Mouse (Mus musculus) limb, embryonic 14.5 days (tissue): Measurements from ENCODE around the gene Zfp821. TPM values are rescaled to one million over a fixed set of nuclear protein-coding genes. Genes with fewer than 3 reads are reported as not detected.

Source experiments
- ATAC-seq: fragments of 200-750 bp; cut with Nextera tagmentation; 2 replicates; pipeline ENCODE4 v1.8.0; 2017; ENCODE audit warnings: low read depth, moderate number of reproducible peaks, moderate TSS enrichment; ENCODE audit not compliant: low FRiP score
- DNase-seq: peaks from one replicate; pipeline ENCODE4 v3.0.0-alpha.2; 2015; ENCODE audit warnings: low spot score
- H3K27ac ChIP-seq: fragments of 300-500 bp; sonication (generic); replicated peaks from 2 replicates; pipeline ENCODE4 v1.5.1; 2014; ENCODE audit warnings: low read depth, mild to moderate bottlenecking, low read length, moderate library complexity, mixed read lengths
- H3K27me3 ChIP-seq: fragments of 300-500 bp; sonication (generic); 2 replicates; pipeline ENCODE4 v1.6.1; 2014; ENCODE audit warnings: low read length, mixed read lengths; ENCODE audit not compliant: control insufficient read depth, insufficient read depth
- H3K36me3 ChIP-seq: fragments of 300-500 bp; sonication (generic); 2 replicates; pipeline ENCODE4 v1.6.1; 2014; ENCODE audit warnings: mild to moderate bottlenecking, low read length, moderate library complexity, mixed read lengths; ENCODE audit not compliant: control insufficient read depth, insufficient read depth
- H3K4me1 ChIP-seq: fragments of 300-500 bp; sonication (generic); 2 replicates; pipeline ENCODE4 v1.6.1; 2014; ENCODE audit warnings: antibody characterized with exemption, low read length, mixed read lengths; ENCODE audit not compliant: control insufficient read depth, insufficient read depth
- H3K4me2 ChIP-seq: fragments of 300-500 bp; sonication (generic); replicated peaks from 2 replicates; pipeline ENCODE4 v1.6.1; 2014; ENCODE audit warnings: low read depth, mild to moderate bottlenecking, low read length, moderate library complexity; ENCODE audit not compliant: severe bottlenecking
- H3K4me3 ChIP-seq: fragments of 300-500 bp; sonication (generic); replicated peaks from 2 replicates; pipeline ENCODE4 v1.5.1; 2014; ENCODE audit warnings: low read length
- H3K9ac ChIP-seq: fragments of 300-500 bp; sonication (generic); 2 replicates; pipeline ENCODE4 v1.6.1; 2014; ENCODE audit warnings: mild to moderate bottlenecking, low read depth, low read length, moderate library complexity; ENCODE audit not compliant: severe bottlenecking
- H3K9me3 ChIP-seq: fragments of 300-500 bp; sonication (generic); 2 replicates; pipeline ENCODE4 v1.6.1; 2016; ENCODE audit warnings: low read length; ENCODE audit not compliant: control insufficient read depth
- POLR2A ChIP-seq: fragments of 200-500 bp; IDR thresholded peaks from 2 replicates; pipeline ENCODE4 v1.8.0; 2012; ENCODE audit warnings: inconsistent platforms, mild to moderate bottlenecking, moderate library complexity, borderline replicate concordance; ENCODE audit not compliant: insufficient read depth, insufficient read length; ENCODE audit errors: extremely low read depth
- WGBS: fragments of 180-500 bp; shearing (Covaris S2); extraction: QIAGEN DNeasy Blood & Tissue Kit; methylation state at CpG from one replicate; pipeline ENCODE4 v1.1.7; 2014; 5-methylcytosine and 5-hydroxymethylcytosine counted together
- polyA plus RNA-seq, 2 experiments: library from polyadenylated mRNA; depleted of rRNA in 1 of 2; stranded (reverse) in 1 of 2; unstranded in 1 of 2; fragments of >200 nt; fragmentation: Nextera tagmentation in 1 of 2; extraction: Ambion mirVana in 1 of 2; gene quantifications; 2 replicates each; pipeline versions ENCODE4 v1.2.1 to v1.2.3; 2012 to 2014

Gene Zfp821
- 34.0 and 36.8 TPM in 2 replicates for polyA plus RNA-seq (2012; rRNA removed)
- 28.6 and 34.2 TPM in 2 replicates for polyA plus RNA-seq (2014; fragmentation: Nextera tagmentation; extraction: Ambion mirVana)

GRCm38 (mm10) chr8:109705320-109706075, at the start of gene Zfp821:
Zfp821 (plus strand) TSS chr8:109705546.
- Histone ChIP-seq H3K27me3 (no peaks in the 10 kb centered on the region), H3K9me3 (no peaks in the 10 kb centered on the region), H3K4me2 (peak within 1 kb of the TSS; percentile 60), H3K4me3 (peak within 1 kb of the TSS; percentile 98), H3K4me1 (peaks cover 11% of the 10 kb centered on the region; the same call in 1 of the 2 replicates), H3K27ac (peak within 1 kb of the TSS; percentile 97), H3K36me3 (peaks cover 27% of the 10 kb centered on the region), H3K9ac (peak within 1 kb of the TSS; percentile 99)
- ATAC-seq (peak; percentile 88), DNase-seq (peak; percentile 94)
- WGBS = 4% methylated on average over 47 of the region's 100 CpGs
- 0 out of 2 replicates have a peak, but pooled peaks have one; percentile 34 for TF ChIP-seq POLR2A

- 86% methylated on average over 3 of the region's 3 CpGs for WGBS
- no peak overlapping the region for H3K4me3 ChIP-seq
- H3K36me3 ChIP-seq = no peaks in the 10 kb centered on the region
- H3K27ac ChIP-seq = no peak overlapping the region
- no peak overlapping the region for H3K9ac ChIP-seq
- DNase-seq (no peak), ATAC-seq (no peak)
- no peak overlapping the region for H3K4me2 ChIP-seq
- no peaks in the 10 kb centered on the region for H3K9me3 ChIP-seq
- H3K27me3 ChIP-seq = no peaks in the 10 kb centered on the region
- no peak for TF ChIP-seq POLR2A
- H3K4me1 ChIP-seq = no peaks in the 10 kb centered on the region
Measured at GRCm38 (mm10) chr8:109656860-109657259, 48.5 kb upstream of the Zfp821 start.

GRCm38 (mm10) chr8:109662328-109662727, 43.0 kb upstream of the Zfp821 start:
- Histone ChIP-seq H3K4me1 (no peaks in the 10 kb centered on the region), H3K4me3 (no peak overlapping the region), H3K27ac (no peak overlapping the region), H3K4me2 (no peak overlapping the region), H3K9me3 (no peaks in the 10 kb centered on the region), H3K9ac (no peak overlapping the region), H3K36me3 (peaks cover 7% of the 10 kb centered on the region; the same call in 1 of the 2 replicates), H3K27me3 (no peaks in the 10 kb centered on the region)
- DNase-seq (no peak), ATAC-seq (no peak)
- TF ChIP-seq POLR2A = no peak
- WGBS = 62% methylated on average over 3 of the region's 3 CpGs

- Histone ChIP-seq H3K9me3 (no peaks in the 10 kb centered on the region), H3K4me1 (no peaks in the 10 kb centered on the region), H3K4me2 (no peak overlapping the region), H3K4me3 (no peak overlapping the region), H3K27me3 (no peaks in the 10 kb centered on the region), H3K27ac (no peak overlapping the region), H3K36me3 (peaks cover 45% of the 10 kb centered on the region), H3K9ac (no peak overlapping the region)
- ATAC-seq = no peak
- DNase-seq = no peak
- TF ChIP-seq POLR2A = no peak
- WGBS = 89% methylated on average over 5 of the region's 5 CpGs
Measured at GRCm38 (mm10) chr8:109666616-109667015, 38.7 kb upstream of the Zfp821 start.

- no peaks in the 10 kb centered on the region for H3K4me1 ChIP-seq
- 93% methylated on average over 5 of the region's 5 CpGs for WGBS
- no peak for TF ChIP-seq POLR2A
- DNase-seq = no peak
- no peak overlapping the region for H3K27ac ChIP-seq
- peaks cover 94% of the 10 kb centered on the region for H3K36me3 ChIP-seq
- ATAC-seq = no peak
- H3K9me3 ChIP-seq = no peaks in the 10 kb centered on the region
- H3K9ac ChIP-seq = no peak overlapping the region
- H3K4me2 ChIP-seq = no peak overlapping the region
- H3K27me3 ChIP-seq = no peaks in the 10 kb centered on the region
- no peak overlapping the region for H3K4me3 ChIP-seq
Measured at GRCm38 (mm10) chr8:109672656-109673055, 32.7 kb upstream of the Zfp821 start.
